Mouse (Mus musculus): ENCODE measurements around the gene Fam102a.

- TF ChIP-seq CTCF (conservative IDR thresholded peaks at IDR 0.05; ENCODE audit: low read length) (peak; percentile 95), NANOG (IDR thresholded peaks at IDR 0.05; ENCODE audit: borderline replicate concordance, low read length) (no peak)
Measured at GRCm38 (mm10) chr2:32602600-32603054, 67.5 kb downstream of the Fam102a start.

Measured in E14TG2a.4 (cell line).